Mouse (Mus musculus) heart, postnatal 36 days (tissue): ENCODE measurements around the gene Ppp2r1b. TPM values are rescaled to one million over a fixed set of nuclear protein-coding genes. Genes with fewer than 3 reads are reported as not detected.

Experiments
- DNase-seq, 2 experiments: peaks; one replicate each; pipeline ENCODE4 v3.0.0; 2021 to 2022
- intact Hi-C: fragments of 180-260 bp; cut with DNase I; formaldehyde crosslinking; loops from one replicate; pipeline ENCODE4 v1.15.1; 2025
- total RNA-seq, 2 experiments: library from RNA; stranded (reverse); gene quantifications; 2 replicates each; pipeline ENCODE4 v1.2.3; 2021

Gene Ppp2r1b
- total RNA-seq, 2 experiments from 2014 or later, result 11.4 to 12.5 TPM

DNA sequence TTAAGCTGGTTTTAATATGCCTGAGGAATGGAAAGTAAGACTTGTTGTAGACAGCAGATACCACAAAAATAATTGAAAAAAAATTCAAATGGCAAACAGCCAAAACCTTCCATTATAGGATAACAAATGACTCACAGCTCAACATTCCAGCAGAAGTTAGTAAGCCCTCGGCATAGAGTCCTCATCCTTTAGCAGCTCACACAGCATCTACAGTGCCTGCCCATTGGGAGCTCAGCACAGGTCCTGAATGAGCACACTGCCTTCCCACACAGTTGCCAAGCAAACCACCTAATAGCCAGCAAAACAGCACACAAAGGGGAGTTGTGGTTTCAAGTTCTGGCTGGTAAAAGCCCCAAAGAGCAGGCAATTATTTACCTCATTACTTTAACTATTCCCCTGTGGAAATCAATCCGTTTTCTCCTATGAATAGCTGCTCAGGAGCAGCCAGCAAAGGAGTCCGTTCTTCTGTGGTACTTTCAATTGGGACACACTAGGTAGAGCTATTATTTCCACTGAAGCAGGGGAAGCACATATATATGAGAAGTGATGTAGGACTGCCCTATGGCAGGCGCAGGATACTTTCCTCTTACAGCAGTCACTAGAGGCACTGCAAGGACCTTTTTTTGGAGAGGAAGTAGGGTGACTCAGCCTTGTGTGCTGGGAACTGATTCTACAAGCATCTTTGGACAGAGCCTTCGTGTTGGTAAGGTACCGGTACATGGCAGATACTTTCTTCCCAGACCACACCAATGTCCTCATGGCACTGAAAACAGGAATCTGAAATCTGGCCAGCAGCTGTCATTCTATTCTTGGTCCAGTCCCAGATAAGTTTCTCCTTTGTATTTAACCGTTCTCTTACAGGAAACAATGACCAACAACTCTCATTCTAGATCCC lies 55.2 kb downstream of the Ppp2r1b start:
- intact Hi-C loops, result no loop called here
- peak in 1 of 2 experiments; percentile 37 for DNase-seq

DNA sequence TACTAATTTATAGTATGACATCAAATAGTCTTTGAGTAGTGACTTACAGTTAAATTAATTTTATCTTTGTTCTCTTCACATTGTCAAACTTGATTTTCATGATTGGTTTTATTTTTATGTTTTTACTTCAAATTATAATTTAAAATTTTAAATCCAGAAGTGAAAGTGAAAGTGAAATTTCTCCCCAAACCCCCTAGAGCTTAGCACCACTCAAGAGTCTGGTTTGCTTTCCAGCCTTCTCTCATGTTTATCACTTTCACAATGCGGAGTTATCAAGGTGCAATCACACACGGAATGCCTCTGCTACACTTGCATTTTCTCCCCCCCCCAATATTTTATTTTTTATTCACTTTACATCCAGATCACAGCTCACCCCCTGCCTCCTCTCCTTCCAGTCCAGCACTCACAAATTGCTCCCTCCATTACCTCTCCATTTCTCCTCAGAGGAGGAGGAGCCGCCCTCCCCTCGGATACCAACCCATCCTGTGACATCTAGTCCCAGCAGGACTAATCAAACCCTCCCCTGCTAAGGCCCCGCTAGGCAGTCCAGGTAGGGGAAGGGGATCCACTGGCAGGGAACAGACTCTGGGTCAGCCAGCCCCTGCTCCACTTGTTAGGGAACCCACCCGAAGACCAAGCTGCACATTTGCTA lies 59.2 kb downstream of the Ppp2r1b start:
- intact Hi-C loops, result no loop called here
- DNase-seq, result no peak

DNA sequence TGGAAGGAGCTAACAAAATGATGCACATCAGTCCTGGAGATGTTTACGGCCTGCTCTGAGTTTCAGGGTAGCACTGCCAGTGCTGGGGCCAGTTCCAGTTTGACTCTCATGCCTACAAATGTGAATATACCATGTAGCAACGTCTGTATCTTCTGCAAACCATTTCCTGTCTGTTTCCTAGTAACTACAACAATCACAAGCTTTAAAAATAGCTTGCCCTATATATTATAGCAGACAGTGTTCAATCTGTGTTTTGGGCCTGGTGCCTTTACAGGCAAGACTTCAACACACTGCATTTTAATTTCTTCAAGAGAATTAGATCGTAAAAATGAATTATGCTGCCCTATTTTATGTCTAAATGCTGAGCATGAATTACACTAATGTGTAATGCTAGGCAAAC lies 60.2 kb downstream of the Ppp2r1b start:
- intact Hi-C loops, result loop anchor here (5.0 kb wide), 1 partner anchor 102 kb away; the partner anchor contains the start of gene Sik2

DNA sequence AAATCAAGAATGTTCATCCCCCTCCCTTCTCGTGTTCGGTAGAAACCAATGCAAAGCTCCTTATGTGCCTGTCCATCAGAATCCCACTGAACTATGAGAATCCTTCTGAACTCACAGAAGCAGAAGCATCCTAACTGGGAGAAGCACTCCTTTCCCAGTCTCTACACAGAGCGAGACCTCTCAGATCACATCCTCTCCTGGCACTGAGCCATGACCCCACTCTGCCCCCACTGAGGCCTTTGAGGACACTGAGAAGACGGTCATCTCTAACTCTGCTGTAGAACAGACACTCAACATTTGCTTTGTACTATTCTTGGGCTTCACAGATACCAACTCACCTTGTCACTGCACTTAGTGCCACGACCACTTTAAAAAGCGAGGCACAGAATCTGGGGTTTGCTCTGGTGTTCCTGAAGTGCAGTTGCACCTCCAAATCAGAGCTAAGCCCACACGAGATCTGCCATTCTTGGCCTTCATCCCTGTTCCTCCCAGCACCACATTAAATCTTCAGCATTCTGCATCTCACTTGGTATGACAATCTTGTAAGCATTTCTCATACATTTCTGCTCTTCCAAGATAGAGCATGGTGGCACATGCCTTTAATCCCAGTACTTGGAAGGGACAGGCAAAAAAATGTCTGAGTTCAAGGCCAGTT lies 66.9 kb downstream of the Ppp2r1b start:
- no peak for DNase-seq

More for the DNA sequence above, 60.2 kb downstream of the Ppp2r1b start:
- no peak for DNase-seq

DNA sequence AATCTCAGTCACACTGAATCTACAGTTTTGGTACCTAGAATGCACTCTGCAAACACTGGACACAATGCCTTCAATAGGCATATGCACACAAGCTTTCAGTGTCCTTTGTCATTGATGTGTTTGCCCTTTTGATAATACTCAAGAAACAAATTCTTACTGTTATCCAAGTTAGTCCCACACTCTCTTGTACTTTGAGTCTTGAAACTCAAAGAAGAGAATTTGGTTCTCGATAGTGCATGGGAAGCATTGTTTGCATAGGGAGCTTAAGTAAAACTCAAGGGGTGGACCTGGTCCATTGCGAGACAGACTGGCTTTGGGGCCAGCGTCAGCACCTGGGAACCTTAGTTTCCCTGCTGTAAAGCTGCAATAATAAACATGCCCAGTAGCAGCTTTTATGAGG lies 73.0 kb downstream of the Ppp2r1b start:
- intact Hi-C loops, result no loop called here
- no peak for DNase-seq

More for the DNA sequence above, 66.9 kb downstream of the Ppp2r1b start:
- intact Hi-C loops, result no loop called here

DNA sequence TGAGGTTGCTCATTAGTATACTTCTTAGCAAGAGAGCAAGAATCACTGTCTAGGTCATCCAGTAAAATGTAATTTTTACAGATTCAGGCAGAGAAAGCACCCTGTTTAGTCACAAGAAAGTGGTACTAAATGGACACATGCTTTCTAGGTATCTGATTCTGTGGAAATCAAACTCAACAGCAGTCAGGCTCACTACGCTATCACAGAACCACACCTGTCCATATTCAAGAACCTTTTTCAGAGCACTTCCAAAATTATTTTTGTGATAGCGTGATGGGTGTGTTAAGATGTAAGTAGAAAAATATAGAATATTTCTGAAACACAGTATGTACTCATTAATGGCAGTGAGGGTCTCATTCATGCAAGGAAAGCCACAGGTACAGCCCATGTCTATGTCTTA lies 74.5 kb downstream of the Ppp2r1b start:
- intact Hi-C loops, result no loop called here
- no peak for DNase-seq

DNA sequence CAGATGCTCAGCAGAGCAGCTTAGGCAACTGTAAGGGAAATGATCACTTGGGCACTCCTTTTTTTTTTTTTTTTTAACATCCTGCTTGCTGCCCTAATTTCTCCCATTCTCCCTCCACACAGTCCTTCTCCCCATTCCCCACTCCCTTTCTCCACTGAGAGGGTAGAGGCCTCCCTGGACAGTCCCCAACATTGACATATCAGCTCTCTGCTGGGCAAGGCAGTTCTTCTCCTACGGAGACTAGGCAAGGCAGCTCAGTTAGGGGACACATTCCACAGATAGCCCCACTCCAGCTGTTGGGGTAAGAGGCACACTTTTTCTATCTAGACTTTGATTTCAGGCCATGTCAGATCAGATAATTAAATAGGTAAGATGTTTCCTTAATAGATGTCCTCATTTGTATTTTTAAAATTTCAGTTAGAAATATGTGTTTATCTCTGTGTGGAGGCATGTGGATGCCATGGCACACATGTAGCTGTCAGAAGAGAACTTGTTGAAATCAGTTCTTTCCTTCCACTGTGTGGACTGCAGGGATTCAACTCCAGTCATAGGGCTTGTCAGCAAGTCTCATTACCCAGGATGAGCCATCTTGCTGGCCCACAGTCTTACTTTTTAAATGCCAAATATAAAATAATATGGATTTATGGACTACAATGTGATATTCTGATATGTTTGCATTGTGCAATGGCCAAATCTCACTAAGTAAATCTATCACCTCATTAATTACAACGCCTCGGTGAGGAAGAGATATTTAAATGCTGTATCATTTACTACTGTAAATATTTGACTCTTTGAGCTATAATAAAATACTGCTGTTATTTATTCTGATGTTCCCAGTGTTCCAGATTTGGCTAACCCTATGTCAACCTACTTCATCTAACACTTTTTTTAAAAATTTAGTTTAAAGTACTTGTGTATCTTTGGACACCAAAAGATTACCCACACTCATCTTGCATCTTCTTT lies 76.1 kb downstream of the Ppp2r1b start:
- intact Hi-C loops, result no loop called here
- DNase-seq, result no peak

DNA sequence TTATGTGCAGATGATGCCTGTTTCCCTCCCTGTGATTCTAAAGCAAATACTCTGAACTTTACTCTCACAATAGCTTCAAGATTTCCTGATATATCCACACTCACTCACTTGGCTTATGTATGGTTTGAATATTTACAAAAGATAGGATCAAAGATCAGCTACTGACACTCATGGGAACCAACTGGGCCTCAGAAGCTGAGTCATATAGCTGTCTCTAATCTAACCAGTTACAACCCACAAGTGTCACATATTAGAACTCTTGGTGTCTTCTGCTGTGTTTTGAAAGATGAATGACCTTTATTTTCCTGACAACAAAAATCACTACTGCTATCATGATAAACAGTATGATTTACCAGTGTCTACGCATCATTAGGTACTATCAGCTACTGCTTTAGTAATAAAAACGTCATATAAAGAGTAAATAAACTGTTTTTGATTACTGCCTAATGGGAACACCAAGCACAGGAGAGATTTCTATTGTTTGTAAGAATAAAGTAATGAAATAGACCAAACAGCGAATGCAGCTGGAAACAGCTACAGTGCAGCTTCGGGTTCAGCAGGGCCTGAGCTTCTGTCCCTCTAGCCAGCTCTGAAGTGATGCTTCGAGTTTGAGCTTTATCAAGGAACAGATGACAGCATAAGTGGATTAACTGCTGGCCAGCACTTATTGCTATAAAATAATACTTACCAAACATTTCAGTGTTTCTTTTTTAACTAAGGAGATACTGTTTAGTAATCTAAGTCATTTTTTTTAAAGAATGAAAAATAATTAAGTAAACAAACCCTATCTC lies 77.5 kb downstream of the Ppp2r1b start:
- intact Hi-C loops, result no loop called here
- no peak for DNase-seq

DNA sequence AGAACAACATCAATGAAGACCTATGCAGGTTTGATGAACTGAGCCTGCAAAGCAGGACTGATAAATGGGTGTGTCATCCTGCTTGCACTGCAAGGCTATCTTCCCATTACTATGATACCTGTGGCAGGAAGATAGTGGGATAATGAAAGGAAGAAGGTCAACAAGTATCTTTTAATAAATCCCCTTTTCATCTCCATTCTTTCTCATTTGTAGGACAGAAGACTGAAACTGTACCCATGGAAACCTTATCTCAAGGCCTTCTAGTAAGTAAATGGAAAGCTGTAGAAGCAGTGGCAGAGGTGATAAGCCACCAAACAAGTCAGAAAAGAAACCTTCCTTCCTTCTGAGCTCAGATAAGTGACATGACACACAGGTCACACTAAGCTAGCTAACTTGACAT lies 79.4 kb downstream of the Ppp2r1b start:
- intact Hi-C loops, result no loop called here
- DNase-seq, result no peak

DNA sequence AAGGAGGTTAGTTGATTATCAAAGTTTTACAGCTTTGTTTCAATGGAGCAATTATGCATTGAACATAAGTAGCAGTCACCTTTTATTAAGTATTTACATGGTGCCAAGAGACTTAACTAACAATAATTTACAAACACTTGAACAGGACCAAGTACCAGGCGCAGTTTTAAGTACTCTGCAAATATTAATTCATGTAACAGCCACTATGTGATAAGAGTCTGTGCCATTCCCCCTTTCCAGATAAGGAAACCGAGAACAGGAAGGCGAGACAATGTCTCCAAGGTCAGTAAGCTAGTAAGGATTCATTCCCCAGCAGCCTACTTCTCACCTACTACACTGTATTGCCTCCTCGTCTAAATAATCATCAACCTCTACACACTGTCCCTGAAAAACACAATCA lies 80.7 kb downstream of the Ppp2r1b start:
- intact Hi-C loops, result no loop called here
- DNase-seq, result no peak

DNA sequence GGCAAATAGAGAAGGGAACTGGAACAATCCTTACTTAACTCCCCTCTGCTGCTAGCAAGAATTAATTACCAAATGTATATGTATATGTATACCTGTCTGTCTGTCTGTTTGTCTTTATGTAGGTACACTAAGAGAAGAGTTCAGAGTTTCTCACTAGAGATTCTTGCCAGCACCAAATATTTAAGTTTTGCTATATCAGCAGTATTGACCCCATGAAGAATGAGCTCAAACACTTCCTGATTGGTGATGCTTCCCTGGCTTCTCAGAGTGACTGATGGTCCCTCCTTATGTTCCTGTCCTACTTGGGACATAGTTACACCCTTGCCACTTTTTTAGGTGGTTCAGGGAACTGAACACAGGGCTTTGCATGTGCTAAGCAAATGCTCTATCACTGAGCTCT lies 84.9 kb downstream of the Ppp2r1b start:
- DNase-seq, result no peak
- intact Hi-C loops, result no loop called here

DNA sequence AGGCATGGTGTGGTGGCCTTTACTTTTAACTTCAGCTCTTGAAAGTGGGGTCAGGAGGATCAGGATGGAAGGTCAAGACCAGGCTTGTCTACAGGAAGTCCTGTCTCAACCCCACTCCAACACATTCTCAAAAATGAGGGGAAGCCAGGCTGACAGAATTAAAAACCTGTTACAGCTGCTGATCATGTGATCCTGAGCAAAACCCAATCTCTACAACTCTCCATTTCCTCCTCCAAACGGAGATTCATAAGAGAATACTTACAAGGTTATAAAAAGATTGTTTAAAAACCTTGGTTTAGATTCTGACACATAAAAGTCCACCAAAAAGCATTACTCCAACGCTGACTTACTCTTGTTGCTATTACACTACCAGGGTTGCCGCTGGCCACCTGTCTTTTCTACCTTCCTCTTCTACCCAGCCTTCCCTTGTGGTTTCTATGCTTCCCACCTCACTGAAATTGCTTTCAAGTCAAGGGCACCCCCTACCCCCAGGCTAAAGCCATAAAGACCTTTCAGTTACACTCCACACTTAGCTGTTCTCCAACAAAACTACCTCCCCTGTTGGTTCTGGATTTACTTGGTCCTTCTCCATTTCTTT lies 96.8 kb downstream of the Ppp2r1b start:
- DNase-seq, result no peak
- intact Hi-C loops, result no loop called here

DNA sequence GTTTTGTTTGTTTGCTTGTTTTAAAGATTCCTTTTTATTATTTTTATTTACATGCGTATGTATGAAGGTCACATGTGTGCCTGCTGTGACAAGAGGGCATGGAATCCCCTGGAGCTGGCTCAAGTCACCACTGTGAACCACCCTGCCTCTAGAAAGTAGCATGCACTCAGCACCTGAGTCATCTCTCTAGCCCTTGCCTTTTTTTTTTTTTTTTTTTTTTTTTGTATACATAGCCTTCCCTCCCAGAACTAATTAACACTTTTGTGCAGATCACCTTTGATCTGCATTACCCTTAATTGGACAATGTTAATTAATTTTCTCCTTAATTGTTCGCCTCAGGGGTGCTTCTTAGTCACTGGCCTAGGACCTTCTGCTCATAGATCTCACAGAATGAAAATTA lies 97.6 kb downstream of the Ppp2r1b start:
- no peak for DNase-seq
- intact Hi-C loops, result no loop called here

Other genes with a start within 250 kb of the Ppp2r1b start
- 100 to 1,000 TPM; 693 to 712 TPM for gene Sdhd, start 241.5 kb upstream of the Ppp2r1b start, total RNA-seq
- 100 to 1,000 TPM; 271 to 284 TPM for gene Timm8b, start 241.4 kb upstream of the Ppp2r1b start, total RNA-seq
- gene Pih1d2, start 228.0 kb upstream of the Ppp2r1b start, total RNA-seq, result under 1 TPM in 1 of 2 experiments, not detected in 1; 0.65 TPM
- 10 to 100 TPM; 13.0 to 16.5 TPM for gene Nkapd1, start 227.8 kb upstream of the Ppp2r1b start, total RNA-seq
- 100 to 1,000 TPM; 399 to 460 TPM for gene Dlat, start 185.5 kb upstream of the Ppp2r1b start, total RNA-seq
- gene Dixdc1, start 105.8 kb upstream of the Ppp2r1b start, total RNA-seq, result 1 to 10 TPM; 4.2 to 7.4 TPM
- gene 2310030G06Rik, start 98.8 kb upstream of the Ppp2r1b start, total RNA-seq, result 1 to 10 TPM; 2.5 to 5.5 TPM
- gene Cryab, start 94.0 kb upstream of the Ppp2r1b start, total RNA-seq, result 1,000 to 10,000 TPM; 2,657 to 2,874 TPM
- 100 to 1,000 TPM; 132 to 137 TPM for gene Hspb2, start 92.9 kb upstream of the Ppp2r1b start, total RNA-seq
- 1 to 10 TPM; 6.0 to 6.6 TPM for gene Fdxacb1, start 77.1 kb upstream of the Ppp2r1b start, total RNA-seq
- gene Alg9, start 70.3 kb upstream of the Ppp2r1b start, total RNA-seq, result 1 to 10 TPM; 8.9 to 10.0 TPM
- 10 to 100 TPM in 1 of 2 experiments, 1 to 10 TPM in 1; 8.8 to 11.9 TPM for gene 1110032A03Rik, start 69.8 kb upstream of the Ppp2r1b start, total RNA-seq
- 10 to 100 TPM; 25.7 to 27.1 TPM for gene Sik2, start 163.8 kb downstream of the Ppp2r1b start, total RNA-seq
- not detected for gene Btg4, start 215.6 kb downstream of the Ppp2r1b start, total RNA-seq
- 1 to 10 TPM; 6.5 to 6.9 TPM for gene Layn, start 231.8 kb downstream of the Ppp2r1b start, total RNA-seq